Mouse (Mus musculus) heart, adult 2 months (tissue): ENCODE data around the gene F7.

Source experiments
- CTCF ChIP-seq: fragments of 200-600 bp; IDR thresholded peaks from 2 replicates; pipeline ENCODE4 v1.8.1; 2022; ENCODE audit warnings: antibody characterized with exemption, mild to moderate bottlenecking, moderate library complexity
- EP300 ChIP-seq: fragments of 200-500 bp; IDR thresholded peaks from 2 replicates; pipeline ENCODE4 v1.6.1; 2011; ENCODE audit warnings: low read depth, low read length, control low read depth; ENCODE audit not compliant: insufficient read depth
- POLR2A ChIP-seq: fragments of 200-500 bp; IDR thresholded peaks from 2 replicates; pipeline ENCODE4 v1.6.1; 2011; ENCODE audit warnings: mild to moderate bottlenecking, low read depth, low read length, control low read depth; ENCODE audit not compliant: insufficient read depth

DNA sequence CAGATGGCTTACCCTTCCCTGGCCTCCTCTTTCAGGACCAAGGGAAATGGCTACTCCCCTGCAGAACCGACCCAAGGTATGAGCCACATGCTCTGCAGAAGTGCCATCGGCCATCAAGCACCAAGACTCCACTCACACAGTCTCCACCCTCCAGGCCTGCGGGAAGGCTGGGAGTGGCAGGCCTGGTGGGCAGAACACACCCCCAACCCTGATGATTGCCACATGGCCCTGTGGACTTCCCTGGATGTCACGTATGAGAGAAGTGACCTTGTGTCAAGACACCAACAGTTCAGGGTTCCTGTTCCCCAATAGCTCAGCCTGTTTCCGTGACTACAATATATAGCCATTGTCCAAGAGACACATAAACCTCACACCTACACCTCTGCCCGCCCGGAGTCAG, 11.2 kb downstream of the F7 start, which contains the start of gene F10:
- TF ChIP-seq CTCF (no peak), EP300 (no peak), POLR2A (no peak)
